Mouse (Mus musculus) small intestine, adult 2 months (tissue): ENCODE data around the gene Ifi214. TPM values are rescaled to one million over a fixed set of nuclear protein-coding genes. Genes with fewer than 3 reads are reported as not detected.

Experiments
- polyA plus RNA-seq: library from polyadenylated mRNA; depleted of rRNA; stranded (reverse); fragments of >200 nt; gene quantifications from 2 replicates; pipeline ENCODE4 v1.2.3, GENCODE M21; 2012; rRNA removed

Gene Ifi214
- polyA plus RNA-seq, 1 experiment = not detected

Other genes starting within 250 kb of the Ifi214 start
- 7.9 and 11.1 TPM in 2 replicates for gene Ackr1, start 202.2 kb downstream of the Ifi214 start, polyA plus RNA-seq
- gene Aim2, start 185.1 kb downstream of the Ifi214 start, polyA plus RNA-seq = 1.4 and 1.5 TPM in 2 replicates
- 3.8 and 4.9 TPM in 2 replicates for gene Cadm3, start 168.3 kb downstream of the Ifi214 start, polyA plus RNA-seq
- 0.52 and 1.2 TPM in 2 replicates for gene Ifi206, start 44.9 kb downstream of the Ifi214 start, polyA plus RNA-seq
- gene Ifi213, start 63.3 kb upstream of the Ifi214 start, polyA plus RNA-seq = 0.47 and 0.87 TPM in 2 replicates
- gene Ifi209, start 95.0 kb upstream of the Ifi214 start, polyA plus RNA-seq = 0.03 and 0.06 TPM in 2 replicates
- gene Ifi208, start 137.7 kb upstream of the Ifi214 start, polyA plus RNA-seq = 0.36 and 0.52 TPM in 2 replicates
- 1.3 and 1.8 TPM in 2 replicates for gene Ifi207, start 205.8 kb upstream of the Ifi214 start, polyA plus RNA-seq
- 0.06 and 0.14 TPM in 2 replicates for gene Ifi204, start 231.0 kb upstream of the Ifi214 start, polyA plus RNA-seq